Mouse (Mus musculus) ES-CJ7 (cell line): ENCODE measurements at regions not wholly inside any gene's neighbourhood (a gene's known extent, or its start where the extent isn't known, plus 50 kb on each side); places are given as distances from the start of the nearest gene placed in this dataset.

ENCODE experiments used
- DNase-seq: peaks from one replicate; pipeline ENCODE4 v3.0.0; 2011; ENCODE audit warnings: low read depth, low spot score

DNA sequence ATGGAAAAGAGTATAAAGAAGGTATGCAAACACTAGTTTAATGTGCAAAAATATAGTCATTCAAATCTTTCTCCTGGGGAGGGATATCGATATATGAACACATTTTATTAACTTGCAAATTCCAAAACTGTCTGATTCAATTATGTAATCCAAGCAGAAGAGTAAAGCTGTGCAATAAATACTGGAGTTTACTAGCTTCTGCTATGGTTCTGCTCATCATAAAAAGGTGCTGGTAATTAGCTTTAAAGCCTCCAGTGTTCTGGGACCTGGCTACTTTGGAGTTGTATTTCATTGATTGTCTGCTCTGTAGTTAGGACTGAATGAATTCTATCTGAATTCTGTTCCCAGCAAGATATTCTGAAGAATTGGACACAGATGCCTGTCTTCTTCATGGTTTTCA lies 602.7 kb upstream of the Akr1e1 start:
- DNase-seq, result no peak

DNA sequence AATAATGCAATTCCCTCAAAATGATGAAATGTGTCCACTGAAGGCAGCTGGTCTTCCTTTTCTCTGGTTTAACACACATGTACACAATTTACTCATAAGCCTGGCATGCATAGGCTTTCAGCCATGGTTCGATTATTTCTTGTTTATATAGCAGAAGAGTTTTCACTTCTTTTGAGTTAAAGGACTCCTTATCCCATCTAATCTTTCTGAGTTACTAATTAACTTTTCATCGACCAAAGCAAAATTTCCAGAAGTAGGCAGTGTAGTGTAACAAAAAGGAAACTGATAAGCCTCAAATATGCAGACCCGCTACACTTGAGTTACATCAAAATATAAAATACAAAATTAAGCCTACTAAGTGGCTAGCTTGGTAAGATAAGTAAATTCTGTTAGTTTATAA lies 620.5 kb upstream of the Akr1e1 start:
- no peak for DNase-seq

DNA sequence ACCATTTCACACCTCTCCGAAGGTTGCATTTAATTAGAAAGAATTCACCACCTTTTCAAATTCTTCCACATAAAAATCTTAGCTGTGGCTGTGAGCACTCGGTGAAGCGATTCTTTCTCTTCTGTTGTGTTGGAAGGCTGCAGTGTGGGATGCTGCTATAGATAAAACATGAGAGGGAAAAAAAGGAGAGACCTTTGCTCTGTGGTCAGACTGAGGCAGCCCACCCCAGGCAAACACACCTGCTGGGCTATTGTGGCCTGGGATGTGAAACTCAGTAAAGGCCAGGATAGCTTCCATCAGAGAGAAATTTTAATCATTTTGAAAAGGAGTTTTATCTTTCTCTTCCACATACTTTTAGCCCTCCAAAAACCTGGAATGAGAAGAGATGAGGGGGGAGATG lies 625.3 kb upstream of the Akr1e1 start:
- no peak for DNase-seq

DNA sequence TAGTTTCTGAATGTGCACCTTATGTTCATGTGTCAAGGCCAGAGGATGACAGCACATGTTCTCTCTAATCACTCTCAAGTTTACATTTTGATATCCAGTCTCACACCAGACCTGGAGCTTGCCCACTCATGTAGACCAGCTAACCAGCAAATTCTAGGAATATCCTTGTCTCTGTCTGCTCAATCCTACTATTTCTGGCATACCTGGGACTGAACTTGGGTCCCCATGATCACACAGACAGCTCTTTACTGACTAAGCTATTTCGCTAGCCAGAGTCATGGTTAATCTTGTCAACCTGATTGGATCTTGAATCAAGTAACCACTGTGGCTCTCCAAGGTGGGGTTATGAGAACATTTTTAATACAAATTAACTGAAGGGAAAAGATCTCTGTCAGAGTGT lies 625.9 kb upstream of the Klf6 start:
- no peak for DNase-seq

DNA sequence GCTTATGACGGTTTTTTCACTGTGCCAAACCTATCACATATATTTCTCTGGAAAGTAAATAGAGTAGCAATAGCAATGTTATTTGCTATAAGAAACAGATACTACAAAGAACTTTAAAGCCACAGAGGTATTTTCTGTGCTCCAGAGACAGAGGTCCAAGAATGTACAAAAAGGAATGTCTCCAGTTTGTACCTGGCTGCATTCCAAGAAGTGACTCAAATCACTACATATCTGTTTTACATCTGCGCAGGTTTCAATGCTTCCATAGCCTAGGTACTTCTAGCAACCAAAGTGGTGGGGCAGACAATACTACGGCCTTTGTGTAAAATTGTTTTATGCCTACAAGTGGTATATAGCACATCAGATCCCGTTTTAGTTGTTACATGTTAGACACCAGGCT lies 620.7 kb upstream of the Klf6 start:
- DNase-seq, result no peak

DNA sequence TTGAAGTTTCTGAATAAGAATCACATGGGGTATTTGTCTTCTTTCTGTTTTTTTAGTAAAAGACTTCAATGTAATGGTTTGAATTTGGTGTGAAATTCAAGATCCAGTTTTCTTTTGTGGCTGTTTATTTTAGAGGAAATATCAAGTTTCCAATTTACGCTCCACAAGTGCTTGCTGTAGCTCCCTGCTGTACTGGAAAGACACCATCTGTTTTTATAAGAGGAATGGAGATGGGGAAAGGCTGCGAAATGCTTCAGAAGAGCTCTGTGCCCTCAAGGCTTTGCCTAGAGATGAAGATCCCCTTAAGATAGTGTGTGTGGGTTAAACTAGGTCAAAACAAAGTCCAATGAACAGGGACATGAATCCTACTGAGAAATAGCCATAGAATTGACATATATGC lies 618.5 kb upstream of the Klf6 start:
- DNase-seq, result no peak

DNA sequence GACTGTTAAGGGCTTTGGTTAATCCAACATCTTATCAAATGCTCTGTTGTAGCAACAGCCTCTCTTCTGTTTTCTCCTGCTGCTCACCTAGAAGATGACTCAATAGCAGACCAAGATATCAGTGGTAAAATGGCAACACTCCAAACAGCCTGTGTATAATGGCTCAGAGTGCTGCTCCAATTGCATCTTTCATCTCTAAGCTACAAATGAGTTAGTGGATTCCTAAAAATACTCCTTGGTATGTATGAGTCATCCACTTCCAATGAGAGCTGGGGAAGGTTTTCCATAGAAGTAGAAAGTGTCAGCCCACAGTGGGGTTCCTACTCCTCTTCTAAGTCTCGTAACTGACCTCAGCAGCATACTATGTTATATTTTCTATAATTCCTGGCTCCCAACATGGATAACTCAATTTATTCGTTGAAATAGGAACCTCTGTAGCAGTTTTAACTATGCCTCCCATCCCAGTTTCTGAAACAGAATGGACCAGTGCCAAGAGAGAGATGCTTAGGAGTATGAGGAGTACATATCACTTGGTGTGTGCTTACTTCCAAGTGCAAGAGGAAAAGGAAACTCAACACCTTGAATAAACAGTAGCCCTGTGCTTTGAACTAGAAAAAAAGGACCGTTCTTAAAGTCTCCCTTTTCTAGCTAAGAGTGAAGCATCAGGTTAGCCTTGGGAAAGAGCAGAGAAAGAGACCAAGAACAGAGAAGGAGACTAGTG lies 612.5 kb upstream of the Klf6 start:
- DNase-seq, result no peak

DNA sequence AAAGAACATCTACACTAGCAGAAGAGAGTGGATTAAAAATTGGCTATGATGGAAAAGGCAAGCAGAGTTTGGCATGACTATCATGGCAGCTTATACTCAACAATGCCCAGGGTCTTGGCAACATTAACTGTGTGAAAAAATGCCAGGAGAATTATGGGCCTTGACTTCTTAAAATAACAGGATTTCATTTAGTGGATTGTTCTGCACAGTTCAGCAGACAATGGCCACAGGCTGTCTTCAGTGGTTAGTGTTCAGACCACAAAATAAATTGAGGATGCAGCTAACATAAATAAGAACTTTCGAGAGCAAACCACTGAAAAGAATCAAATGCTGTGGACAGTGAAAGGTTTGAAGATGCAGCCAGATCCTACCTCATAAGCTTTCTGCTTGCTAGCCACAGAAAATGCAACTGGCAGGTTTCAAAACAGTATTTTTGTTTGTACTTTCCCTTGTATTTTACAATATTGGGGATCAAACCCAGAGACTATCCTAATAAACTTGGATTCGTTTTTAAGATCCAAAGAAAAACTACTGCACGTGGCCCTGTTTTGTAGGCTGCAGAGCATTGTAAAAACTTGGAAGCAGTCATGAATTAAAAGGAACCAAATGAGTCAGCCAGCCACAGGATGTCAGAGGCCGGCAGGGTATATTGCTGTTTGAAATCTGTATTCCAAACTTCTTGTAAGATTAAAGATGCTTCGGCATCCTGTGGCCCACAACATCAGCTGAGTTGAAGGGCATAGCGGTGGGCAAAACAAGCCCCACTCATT lies 603.2 kb upstream of the Klf6 start:
- no peak for DNase-seq

DNA sequence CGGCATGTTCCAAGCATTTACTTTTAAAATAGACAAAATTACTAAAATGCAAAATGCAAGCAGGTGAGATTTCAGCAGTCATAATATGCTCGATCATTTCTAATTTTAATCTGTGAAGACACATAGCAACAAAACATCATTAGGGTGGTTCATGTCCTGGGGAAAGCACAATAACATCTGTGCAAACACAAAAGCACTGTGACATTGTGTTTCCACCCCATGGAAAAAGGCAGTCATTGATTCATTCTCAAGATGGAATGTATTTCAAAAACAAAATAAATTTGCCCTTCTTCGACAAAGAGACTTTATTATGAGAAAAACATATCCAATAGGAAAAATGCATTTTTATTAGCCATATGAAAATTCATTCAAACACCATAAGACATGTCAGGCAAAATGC lies 601.5 kb upstream of the Klf6 start:
- DNase-seq, result no peak

DNA sequence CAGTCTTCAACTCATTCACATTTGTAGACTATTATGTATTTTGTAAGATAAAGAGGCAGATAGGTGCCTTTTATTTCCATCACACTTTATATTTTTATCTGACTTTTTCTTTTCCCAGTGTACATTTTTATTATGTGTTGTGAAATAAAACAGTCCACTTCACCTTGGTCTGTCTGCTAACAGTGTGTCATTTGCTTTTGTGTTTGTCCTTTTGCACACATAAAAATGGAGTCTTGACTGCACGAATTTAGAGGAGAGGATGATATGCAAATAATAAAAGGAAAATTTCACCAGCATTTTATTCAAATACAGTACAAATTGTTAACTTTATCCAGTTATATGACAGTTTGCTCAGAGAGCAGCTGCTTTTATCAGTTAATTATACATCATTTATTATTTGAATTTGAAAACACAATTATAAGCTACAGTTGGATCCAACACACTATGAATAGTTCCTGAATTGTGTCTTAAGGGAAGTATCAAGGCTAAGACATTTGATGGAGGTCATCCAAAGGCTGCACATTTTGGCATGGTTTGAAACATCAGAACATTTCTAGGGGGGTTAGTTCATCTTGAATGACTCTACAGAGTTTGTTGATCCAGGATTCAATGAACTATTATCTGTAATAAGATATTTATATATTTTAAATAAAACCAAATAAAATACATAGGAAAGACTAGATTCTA lies 588.6 kb upstream of the Klf6 start:
- DNase-seq, result no peak

DNA sequence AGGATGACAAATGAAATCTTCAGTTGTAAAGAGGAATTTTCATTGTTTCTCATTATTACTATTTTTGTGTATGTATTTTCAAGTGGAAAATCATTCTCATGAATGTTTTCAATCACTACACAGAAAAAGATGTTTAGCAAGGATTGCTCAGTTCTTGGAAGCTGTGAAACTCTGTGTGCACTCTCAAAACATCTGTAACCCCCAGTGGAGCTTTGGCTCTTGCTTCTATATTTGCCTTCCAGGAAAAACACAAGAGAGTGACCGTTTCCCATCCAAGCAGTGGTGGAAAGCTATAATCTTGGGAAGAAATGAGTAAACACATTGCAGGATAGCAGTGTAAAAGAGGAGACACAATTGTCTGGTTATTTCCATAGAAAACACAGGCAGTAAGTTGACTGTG lies 584.7 kb upstream of the Klf6 start:
- no peak for DNase-seq

DNA sequence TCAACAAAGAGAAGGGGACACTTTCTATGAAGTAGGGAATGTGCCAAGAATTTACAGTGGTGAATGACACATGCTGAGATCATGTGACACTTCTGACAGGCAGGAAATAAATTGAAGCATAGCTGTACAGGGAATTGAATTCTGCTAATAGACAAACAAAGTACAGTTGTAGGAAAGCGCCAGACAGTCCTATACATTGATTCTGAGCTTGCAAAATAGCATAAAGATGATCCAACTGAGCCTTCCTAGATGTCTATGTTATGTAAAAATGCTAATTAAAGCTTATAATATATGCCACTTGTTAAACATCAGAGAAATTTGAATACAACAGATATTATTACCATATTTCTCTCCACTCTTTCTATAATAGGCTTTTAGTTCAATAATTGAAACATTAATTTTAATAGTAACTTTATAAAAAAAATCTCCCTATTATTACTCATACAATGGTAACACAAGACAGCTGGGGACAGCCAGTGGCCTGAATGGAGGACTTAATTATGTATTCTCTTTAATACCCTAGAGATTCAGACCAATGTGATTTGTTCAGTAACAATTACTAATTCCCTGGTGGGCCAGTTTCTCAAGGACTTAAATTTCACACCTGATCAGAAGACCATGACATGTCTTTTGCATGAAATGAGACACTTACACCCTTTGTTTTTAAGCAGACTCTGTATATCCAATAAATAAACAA lies 571.4 kb upstream of the Klf6 start:
- no peak for DNase-seq

DNA sequence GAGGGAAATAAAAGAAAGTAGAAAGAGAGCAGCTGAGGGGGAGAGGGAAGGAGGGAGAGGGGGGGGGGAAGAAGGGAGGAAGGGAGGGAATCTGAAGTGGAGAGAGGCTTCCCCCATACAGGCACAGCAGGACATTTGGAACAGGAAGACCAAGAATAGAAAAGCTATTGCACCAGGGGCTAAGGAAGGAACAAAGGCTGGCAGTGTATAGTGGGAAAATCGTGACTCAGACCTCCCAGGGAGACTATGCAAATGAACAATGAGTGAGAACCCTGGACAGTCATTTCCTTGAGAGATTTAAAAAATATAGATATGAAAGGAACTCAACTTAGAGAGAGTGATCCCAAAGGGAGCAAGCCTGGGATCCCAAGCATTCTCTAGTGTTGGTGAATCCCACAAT lies 559.1 kb upstream of the Klf6 start:
- DNase-seq, result peak; percentile 36

DNA sequence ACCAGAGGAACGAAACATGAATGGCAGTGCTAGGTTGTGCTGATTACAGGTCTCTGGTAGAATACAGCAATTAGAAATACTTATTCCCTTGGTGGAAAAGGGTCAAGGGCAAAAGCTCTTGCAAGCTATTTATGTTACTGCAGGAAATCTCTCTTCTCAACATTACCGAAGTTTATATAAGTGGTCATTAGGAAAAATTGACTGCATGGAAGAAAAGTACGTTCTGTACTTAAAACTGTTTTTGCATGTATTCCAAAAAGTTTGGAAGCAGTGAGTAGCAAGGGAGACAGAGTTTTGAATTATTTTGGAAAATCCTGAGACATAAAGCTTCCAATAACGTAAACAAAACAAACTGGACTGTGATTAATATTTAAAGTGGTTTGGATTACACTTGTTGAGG lies 554.6 kb upstream of the Klf6 start:
- no peak for DNase-seq

DNA sequence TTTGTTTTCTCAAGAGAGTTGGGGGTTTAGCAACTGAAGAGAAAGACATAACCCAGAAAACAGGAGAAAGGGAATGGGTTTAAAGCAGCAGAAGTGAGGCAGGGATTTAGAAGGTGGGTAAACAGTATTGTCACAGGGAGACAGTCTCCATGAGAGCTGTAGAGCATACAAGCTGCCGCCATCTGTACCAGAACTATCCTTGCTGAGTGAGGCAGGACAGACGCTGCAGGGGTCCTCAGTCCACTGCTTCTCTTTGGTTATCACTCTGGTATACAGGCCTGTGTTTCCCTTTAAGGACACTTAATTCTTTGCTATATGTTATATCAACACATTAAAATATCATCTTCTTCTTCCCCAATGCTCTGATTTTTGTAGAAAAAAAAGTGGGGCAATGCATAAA lies 548.0 kb upstream of the Klf6 start:
- no peak for DNase-seq

DNA sequence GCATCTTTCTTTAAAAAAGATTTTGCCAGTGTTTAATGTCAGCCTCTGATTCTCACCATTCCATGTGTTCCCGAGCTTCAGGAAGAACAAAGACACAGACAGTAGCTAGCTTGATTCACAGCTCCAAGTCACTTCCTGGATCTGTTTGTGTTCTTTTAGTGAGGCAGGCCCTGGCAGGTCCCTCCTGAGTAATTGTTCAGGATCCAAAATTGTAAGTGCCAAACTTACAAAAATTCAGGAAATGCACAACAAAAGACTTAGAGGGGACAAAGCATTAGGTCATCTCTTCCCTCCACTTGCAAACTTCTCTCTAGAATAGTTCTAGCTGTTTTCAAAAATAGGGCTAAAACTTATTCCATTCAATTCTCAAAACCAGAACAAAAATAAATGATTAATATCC lies 546.3 kb upstream of the Klf6 start:
- no peak for DNase-seq

DNA sequence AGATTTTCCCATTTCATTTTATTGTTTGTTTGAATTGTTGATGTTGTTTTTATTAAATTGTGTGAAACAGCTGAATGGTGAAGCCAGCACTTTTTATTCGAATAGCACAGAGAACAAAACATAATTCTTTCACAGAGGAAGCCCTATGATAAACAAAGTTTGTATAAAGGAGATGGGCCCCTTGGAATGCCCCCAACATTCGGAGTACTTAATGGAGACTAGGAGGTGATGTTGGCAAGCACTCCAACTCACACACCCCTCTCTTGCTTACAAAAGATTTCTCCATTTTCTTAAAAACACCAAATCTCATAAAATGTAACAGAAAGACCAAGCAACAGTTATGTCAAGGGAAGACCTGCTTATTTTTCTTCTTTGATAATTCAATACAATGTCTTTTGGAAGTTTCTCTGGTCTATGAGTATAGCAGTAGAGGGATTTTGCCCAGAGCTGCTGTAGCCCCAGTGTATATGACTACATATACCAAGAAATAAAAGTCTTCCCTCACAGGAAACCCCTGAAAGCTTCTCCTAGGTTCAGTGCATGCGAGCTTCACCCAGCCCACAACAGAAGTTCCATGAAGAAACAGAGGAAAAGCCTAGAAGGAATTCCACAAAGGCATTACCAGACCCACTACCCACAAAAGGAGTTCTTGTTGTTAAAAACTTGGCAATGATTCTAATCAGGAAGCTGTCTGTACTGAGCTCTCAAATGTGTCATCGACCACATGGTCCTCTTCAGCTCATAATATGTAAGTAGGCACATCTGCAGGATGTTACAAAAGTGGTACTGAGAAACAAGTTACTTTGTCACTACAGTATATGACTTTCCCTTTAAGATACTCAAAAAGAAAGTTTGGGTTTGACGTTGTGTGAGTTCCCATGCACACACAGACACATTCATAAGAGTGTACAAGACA lies 543.1 kb upstream of the Klf6 start:
- no peak for DNase-seq

DNA sequence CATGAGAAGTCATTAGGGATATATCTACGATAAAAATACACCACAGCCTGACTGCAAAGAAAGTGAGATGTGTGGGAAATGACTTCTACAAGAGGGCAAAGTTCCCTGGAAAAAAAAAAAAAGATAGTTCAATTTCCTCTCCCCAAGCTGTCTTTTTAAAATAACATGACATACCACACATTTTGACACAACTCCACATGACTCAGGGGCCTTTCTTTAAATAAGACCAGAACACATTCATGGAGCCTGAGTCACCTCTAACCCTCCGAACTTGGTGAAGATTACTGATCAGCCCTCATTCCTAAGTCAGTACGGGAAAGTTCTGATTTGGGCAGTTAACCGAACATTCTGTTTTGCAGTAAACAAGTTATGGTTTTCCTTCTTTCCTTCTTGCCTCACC lies 515.6 kb upstream of the Klf6 start:
- DNase-seq, result no peak

DNA sequence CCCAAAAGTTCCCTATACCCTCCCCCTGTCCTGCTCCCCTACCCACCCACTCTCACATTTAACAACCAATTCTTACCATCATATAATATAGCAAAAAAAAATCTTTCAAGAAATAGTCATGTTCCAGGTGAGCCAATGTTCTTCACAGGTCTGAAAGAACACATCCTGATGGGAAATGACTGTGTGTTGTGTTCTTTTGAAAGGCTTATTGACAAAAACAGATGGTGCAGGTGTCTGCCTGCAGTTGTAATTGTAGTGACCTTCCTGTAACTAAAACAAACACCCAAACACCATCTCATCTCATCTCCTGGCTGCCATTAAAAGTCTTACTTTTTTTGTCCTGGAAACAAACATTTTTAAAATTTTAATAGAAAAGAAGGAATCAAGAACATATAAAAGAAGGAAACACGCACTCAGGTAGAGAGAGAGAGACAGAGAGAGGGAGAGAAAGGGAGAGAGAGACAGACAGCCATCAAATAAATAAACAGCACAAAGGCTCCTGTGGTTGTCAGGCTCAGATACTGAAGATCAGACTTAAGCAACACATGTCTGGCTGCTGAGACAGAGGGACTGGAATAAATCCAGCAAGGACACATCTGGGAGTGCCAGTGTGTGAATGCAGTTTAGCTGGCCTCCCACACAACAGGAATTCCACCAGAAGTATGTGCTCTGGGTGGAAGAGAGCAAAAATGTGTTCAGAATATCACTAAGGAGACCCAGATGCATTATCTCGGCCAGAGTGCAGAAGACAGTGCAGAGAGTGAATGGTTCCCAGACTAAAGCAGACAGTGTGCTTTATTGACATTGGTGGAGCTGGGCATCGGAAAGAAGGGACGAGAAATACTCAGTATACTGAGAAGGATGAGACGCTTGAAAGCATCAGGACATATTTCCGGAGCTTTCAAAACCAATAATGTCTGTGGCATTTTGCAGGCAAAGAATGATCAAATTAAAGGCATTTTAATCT lies 513.5 kb upstream of the Klf6 start:
- no peak for DNase-seq
